Mouse (Mus musculus) telencephalon, adult 2 months (tissue): ENCODE measurements around the gene Inpp5a.

ENCODE experiments used
- DNase-seq: peaks from one replicate; pipeline ENCODE4 v3.0.0-alpha.2; 2011; ENCODE audit warnings: low read depth, low spot score

The Inpp5a gene

DNA sequence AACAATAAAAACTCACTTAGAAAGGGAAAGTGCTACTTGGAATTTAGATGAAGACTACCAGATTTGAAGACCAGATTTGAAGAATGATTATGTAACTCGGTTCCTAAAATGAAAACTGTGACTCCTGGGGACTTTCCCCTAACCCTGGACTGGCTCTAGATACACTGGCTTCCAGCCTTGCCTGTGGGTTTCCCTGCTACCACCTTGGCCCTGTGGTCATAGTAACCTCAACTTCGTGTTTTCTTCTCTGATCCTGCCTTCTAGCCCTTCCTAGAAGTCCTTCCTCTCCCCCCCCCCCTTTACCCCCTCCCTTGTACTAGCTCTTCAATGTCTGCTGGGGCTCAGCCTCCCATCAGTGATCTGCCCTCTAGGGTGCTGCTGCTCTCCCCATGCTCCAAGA is 87.8 kb downstream of the Inpp5a start:
- DNase-seq: no peak

DNA sequence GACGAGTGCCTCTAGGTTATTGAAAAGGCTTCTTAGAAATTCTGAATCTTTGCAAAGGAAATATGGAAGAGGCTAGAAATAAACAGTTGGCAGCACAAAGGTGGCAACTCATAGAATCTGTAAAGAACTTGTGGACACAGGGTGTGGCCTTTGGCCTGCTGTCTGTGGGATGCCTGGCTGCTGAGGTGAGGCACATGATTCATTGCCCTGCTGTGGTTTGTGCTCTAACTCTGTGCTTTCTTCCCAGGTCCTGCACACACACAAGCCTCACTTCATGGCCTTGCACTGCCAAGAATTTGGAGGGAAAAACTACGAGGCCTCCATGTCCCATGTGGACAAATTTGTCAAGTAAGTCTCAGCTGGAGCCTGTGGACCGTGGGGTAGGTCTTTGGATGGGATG is 88.8 kb downstream of the Inpp5a start:
- DNase-seq: no peak

DNA sequence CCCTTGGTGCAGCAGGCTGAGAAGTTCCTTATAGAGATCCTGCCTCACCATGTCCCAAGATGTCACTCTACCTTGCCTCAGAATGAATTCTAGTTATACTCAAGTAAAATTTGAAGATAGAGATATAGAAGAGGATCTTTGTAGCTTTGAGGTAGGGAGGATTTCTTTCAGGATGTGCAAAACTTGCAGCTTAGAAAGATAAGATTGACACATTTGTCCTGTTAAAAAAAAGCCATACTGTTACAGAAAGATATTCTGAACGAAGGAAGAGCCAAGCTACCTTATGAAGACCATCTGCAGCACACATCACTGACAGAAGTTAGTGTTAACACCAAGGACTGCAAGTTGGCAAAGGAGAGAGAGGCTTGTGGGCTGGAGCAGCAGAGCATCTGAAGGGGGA is 90.2 kb downstream of the Inpp5a start:
- no peak for DNase-seq

DNA sequence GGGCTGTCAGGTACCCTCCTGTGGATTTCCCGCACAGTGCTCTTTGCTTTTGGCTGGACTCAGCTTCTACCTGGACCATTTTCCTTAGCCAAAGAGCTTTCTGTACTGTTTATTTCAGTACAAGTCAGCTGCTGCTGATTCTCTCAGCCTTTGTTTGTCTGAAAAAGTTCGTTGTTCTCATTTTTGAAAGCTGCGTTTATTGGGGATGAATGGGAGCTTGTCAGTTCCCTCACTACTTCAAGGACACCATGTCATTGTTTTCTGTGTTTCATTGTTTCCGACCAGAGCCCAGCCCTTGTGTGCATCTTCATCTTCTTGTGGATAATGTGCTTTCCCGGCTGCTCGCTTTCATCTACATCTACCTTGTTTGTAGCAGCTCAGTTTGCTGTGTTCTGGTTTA is 90.7 kb downstream of the Inpp5a start:
- peak; percentile 66 for DNase-seq

DNA sequence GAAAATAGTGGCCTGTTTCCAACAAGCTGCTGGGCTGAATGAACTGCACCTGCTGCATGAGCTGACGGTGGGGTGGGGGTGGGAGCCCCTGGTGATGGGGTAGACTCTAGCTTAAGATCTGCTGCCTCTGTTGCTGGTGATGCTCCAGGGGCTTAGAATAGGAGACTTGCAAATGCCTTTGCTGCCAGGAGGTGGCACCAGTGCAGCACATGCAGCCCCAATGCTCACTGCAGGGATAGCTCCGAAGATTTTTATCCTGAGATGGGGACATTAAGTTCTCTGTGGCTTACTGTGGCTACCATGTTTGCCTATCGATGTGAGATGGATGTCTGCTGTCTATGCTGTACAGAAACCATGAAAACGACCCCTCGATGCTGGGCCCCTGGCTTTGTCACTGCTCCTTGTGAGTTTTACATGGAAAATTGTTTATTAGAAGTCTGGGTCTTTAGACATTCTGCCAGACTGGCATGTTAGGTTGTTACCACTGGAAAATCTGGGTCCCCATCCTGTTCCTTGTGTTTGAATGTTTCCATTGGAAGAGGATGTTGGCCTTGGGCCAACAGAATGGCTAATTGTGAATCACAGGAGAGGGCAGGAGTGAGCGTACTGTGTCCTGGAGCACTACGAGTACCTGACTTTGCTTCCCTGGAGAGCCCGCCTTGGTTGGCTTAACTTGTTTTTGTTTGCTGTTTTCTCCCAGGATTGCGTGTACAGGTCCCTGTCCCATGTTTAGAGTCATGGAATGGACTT is 95.5 kb downstream of the Inpp5a start:
- peak; percentile 48 for DNase-seq

DNA sequence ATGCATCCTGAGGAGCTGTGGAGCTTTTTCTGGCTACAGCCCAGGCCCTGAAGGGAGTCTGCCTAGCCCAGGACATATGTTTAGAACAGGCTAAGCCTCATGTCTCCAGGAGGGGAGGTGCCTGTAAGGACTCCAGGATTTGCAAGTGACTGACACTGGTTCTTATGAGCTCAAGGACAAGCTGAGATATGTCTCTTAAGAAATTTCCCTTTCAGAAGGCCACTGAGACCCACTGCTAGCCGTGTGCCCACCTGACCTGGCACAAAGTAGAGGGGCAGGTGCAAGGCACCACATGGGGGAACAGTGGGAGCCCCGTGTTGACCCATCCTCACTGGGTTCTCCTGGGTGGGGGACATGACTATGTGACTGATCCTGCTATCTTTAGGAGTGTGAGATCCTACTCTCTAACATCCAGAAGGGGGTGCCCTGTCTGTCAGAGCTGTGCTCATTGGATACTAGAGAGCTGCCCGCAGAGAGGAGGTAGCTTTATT is 100.9 kb downstream of the Inpp5a start:
- no peak for DNase-seq

DNA sequence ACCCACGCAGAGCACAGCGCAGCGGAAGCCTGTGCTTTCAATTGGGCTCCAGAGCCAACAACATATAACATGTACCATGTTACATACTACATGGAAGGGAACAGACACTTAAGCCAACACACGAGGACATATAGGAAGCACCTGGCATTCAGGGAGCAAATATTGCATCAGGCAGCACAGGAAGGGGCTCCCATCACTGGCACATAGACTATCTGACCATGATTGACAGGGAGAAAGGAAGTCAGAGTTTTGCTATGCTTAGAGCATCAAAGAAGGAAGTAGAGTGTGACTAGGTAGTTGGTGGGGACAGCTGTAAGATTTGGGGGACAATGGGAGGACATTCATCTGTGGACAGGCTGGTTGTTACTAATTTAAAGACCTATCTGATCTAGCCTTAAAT is 103.4 kb downstream of the Inpp5a start:
- DNase-seq: no peak

DNA sequence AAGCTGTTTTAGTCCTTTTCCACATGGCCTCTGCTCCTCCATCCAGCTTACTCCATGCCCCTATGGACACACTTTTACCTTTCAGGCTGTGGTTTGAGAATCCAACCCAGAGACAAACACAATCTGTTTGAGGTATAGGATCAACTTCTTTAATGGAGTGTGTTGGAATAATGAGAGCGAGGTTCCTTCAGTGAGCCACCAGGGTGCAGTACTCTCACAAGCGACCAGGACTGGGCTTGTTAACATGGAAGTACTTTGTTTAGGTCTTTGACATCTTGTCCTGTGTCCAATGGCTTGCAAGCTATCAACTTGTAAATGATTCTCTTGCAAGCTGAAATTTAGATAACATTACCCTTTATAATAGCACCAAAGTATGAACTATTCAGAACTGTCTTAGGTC is 104.0 kb downstream of the Inpp5a start:
- no peak for DNase-seq

DNA sequence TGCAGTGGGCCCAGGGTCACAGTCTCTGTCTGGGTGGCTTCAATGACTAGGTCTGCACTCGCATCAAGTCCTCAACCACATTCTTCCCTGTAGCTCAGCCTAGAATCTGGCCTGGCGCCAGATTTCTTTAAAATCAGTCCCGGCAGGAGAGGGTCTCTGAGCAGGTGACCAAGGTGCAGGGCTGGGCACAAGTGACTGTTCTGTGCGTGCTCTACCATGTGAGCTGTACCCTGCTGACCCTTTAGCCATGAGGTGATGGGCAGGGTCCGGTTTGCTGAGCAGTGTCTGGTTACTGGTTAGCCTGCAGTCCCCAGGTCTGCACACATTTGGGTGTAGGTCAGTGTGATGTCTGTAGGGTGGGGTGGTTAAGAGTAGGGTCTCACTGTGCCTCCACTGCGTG is 106.9 kb downstream of the Inpp5a start:
- DNase-seq: no peak

DNA sequence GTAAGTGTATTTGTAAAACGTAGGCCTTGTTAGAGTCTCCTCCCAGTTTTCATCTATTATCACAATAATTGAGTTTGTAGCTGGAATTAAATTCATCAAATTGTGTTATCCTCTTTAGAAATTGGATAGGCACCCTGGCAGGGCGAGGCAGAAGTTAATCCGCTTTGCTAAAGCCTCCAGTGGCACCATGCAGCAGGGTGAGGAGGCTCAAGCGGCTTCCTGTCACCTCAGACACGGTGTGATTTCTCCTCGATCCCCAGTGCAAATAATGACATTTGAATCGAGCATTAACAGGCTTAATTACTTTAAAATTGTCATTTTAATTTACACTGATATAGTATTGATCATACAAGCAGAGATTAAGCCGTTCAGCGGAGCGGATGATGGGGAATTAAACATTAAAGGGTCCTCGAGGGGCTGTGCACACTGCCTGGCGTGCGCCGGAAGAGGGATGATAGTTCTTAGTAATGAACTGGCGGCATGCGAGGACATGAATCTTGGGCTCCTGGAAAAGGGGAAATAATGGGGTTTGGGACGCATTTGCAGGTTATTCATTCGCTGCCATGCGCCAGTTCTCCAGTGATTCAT is 109.2 kb downstream of the Inpp5a start:
- DNase-seq: no peak

DNA sequence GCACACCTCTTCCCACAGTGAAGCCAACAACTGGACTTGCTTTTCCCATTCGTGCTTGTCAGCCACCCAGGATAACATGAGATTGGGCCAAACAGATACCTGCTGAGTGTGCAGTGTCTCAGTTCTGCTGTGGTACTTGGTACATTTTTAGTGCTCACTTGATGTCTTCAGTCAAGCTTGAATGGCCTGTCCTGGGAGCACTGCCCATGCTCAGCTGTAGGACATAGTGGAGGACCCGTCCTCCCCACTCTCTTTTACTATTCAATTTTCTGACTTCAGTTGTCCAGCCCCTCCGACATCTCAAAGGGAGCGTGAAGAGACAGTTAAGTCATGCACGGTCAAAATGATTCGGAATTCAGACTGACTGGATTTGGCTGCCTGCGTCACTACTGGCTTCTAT is 115.2 kb downstream of the Inpp5a start:
- DNase-seq: no peak

DNA sequence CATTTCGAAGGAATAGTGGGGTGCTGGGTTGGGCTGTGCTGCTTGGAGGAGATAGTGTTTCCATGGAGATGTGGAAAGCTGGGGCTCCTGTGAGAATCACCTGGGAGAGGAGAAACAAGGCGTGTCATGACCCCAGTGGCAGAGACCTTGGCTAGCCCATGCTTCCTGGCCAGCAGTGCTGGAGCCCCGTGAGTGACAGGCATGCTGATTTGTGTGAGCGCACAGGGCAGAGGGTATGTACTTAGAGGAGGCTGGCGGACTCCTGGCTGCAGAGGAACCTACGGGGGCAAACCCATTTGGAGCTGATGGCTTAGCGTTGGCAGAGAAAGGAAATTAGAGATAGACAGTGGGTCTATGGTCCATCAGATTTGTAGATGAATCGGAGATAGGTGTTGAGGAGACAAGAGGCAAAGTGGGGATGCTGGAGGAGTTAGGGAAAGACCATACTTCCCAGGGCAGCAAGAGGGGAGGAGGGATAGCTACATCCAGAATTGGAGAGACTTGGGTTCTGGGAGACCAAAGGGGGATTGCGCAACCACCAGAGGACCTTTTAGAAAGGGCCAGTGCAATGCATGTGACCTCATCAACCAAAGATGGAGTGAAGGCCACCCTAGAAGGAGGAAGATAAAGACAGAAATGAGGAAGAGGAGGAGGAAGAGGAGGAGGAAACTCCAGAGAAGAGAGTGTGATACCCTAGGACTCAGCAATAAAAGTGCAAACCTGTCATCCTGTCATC is 117.9 kb downstream of the Inpp5a start:
- DNase-seq: no peak

DNA sequence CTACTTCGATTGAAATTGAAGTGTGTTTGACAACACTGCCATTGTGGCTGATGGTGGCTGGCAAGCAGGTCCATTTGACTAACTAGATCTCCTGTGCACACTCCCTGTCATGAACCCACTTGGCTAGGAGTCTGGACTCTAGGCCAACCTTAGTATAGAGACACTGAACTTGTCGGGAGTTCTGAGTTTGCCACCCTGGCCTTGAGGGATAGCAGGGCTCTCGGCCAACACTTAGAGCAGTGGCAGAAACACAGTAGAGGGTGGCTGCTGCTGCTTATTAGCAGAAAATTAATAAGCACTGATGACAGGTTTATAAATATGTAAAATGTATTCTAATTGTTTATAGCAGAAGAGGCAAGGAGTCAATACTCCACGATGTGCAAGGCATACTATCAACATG is 120.0 kb downstream of the Inpp5a start:
- DNase-seq: no peak

DNA sequence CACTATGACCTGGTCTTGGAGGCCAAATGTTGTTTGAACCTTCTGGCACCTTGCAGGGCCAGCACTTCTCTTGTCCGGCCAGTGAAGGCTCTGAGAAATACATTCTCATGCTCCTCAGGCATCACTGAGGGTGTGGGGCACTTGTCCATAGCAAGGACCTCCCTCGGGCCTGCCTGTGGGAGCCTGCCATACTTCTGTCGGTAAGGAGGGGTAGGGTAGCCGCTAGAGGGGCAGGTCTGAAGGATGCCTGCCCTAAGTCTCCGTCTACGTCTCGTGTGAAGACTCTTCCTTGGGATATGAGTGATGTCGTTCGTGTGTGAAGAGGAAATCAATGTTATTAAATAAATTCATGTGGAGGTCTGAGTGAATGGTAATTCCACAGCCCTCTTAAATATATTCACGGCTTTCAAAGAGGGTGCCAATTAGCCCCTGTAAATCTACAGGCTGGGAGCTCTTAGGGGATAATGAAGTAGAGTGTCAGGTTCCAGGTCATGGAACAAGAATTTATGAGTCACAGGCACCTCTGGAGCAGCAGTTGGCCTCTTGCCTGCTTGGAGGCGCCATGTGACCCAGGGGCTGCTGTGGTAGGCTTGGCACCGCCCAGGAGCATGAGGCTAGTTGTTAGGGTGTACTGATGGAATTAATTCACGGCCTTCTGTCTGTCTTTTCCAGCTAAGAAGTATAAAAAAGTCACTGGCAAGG is 127.2 kb downstream of the Inpp5a start:
- DNase-seq: no peak

DNA sequence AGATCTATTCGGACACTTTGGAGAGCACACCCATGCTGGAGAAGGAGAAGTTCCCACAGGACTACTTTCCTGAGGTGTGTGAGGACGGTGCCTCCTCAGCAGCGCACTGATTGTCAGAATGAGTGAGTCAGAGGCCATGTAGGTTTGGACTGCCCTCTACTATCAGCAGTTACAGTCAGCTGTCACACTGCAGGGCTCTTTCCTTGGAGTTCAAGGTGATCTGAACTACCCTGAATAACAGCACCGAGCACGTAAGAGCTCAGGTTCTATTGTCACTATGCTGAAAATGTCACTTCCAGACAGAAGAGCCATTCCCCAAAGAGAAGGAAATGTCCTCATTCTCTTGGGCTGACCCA is 127.7 kb downstream of the Inpp5a start:
- DNase-seq: no peak

DNA sequence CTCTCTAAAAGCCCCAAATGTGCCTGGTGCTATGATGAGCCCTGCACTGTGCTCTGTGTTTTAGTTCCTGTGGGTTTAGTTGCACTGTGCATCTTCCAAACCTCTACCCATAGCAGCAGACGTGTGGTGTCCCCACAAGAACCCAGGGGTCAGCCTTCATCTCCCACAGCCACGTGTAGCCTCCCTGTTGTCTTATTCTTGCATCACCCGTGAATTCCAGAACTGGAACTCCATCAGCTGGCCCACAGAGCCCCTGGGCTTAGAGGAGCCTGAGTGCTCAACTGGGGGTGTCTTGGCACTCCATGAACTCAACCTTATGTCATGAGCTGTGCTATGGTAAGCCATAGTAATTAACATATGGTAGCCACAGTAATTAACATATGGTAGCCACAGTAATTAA is 129.4 kb downstream of the Inpp5a start:
- no peak for DNase-seq

DNA sequence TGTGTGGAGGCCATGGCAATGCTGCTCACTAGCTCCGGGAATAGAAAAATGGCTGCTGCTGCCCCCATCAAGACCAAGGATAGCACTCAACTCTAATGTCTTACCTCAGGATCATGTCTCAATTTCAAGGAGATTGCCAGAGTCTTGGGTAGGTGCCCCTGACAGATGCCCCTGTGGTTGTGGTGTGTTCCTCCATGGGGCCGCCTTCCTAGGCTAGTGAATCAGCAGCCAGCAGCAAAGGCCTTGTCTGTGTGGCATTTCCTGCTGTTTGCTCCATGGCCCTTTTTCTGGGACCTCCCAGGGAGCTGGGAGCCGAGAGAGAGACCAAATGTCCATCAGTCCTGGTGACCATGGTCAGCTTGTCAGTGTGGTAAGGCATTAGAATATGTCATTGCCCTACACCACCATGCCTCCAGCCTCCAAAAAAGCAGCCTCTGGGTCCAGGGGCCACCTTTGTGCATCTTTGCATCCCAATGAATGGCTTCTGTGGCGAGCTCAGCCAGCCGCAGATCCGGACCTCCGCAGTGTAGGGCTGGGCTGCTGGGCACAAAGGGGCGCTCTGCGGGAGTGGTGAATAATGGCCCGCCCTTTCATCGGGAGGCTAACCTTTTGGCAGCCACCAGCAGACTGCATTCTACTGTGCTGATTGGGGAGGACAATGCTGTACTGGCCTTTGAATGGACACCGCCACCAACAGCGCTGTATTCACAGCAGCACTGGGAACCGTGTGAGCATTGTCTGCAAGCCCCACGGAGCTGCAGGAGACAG is 139.6 kb downstream of the Inpp5a start:
- DNase-seq: peak; percentile 21

DNA sequence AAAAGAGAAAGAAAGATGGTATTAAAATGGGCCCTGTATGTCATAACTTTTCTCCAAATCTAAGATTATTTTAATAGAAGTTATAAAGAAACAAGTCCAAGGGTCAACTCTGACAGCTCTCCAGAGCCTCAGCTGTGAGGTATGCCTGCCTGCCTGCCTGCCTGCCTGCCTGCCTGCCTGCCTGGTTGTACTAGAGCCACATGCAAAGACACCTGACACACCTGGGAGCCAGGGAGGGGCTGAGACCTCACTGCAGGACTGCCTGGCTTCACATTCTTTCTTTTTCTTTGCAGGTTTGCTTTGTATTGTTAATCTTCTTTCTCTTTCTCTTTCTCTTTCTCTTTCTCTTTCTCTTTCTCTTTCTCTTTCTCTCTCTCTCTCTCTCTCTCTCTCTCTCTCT is 140.3 kb downstream of the Inpp5a start:
- DNase-seq: no peak

DNA sequence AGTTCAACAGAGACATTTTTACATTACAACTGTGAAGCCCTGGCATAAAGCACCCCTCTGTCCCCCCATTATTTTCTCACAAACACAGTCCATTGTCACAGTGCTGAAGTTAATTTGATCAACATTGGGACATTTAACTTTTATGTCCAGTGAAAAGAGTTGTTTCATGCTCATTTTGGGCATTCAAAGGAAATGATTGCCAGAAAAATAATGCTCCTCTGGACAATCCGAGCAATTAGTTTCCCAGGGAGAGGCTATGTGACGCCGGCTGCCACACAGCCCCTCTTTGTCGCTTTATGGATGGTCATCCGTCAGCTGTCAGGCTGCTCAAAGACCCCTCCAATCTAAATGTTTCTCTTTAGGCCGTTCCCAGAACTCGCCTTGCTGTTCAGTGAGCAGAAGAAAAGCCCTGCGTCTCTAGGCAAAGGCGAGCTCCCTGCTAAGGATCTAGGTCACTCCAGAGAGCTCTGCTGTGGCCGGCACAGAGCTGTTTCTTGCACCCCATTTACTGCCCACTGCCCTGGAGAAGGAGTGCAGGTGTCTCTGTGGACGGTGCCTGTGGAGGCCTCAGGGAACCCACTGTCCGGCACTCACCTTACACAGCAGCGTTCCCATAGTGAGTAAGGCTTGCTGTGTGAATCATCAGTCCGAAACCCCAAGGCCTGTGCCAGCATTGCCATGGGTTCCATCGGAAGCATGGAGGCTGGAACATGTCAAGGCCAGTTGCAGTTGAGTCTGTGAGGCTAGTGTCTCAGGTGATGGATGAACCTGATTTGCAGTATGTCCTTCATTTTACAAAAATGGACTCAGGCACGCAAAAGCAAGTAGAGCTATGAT is 141.9 kb downstream of the Inpp5a start:
- no peak for DNase-seq

DNA sequence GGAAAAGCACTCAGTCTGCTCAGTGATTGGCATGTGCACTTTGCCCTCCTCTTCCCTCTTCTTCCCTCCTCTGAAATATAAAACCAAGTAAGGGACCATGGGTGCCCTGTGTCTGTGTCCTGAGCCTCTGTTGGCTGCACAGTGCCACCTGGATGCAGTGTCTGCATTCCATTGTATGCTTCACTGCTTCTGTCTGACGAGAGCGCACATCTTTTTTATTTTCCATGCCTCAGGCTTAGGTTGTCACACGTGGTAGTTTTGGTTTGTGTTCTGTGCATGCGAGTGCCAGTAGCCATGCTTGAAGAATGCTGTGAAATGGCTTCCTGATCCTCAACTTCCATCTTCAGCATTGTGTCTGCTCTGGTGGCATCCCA is 142.5 kb downstream of the Inpp5a start:
- DNase-seq: no peak

DNA sequence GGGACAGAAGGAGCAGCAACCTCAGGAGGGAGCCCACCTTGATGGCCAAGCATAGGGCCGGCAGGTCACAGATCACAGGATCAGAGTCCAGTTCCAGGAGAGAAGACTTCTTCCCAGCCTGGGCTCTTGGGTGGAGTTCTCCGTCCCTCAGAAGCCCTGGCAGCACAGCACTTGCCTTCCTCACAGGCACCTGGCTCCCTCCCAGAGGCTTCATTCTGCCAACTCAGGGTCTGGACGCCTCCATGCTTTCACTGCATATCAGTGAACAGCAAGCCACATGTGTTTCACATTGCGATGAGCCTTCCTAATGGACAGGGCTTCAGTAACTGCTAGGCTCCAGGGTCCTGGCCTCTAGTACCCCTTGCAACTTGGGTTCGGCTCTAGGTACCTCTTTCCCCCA is 147.4 kb downstream of the Inpp5a start:
- DNase-seq: no peak
